Mouse (Mus musculus): Measurements from ENCODE around the gene Pelo. TPM values are rescaled to one million over a fixed set of nuclear protein-coding genes. Genes with fewer than 3 reads are reported as not detected.

The Pelo gene
- total RNA-seq, 1 experiment from 2014 or later, result 27.6 TPM

Other genes starting within 250 kb of the Pelo start
- gene Itga2, start 158.1 kb downstream of the Pelo start, total RNA-seq (2021), result 1.6 and 2.0 TPM in 2 replicates
- 3.4 and 7.3 TPM in 2 replicates for gene Gm49395, start 11.7 kb upstream of the Pelo start, total RNA-seq (2021)
- 28.1 and 28.9 TPM in 2 replicates for gene Itga1, start 11.8 kb upstream of the Pelo start, total RNA-seq (2021)

Data from adrenal gland, postnatal 25 days (tissue).